Mouse (Mus musculus) hindbrain, embryonic 14.5 days (tissue): ENCODE measurements around the gene Glod5. TPM values are rescaled to one million over a fixed set of nuclear protein-coding genes. Genes with fewer than 3 reads are reported as not detected.

Source experiments
- ATAC-seq: fragments of 200-750 bp; cut with Nextera tagmentation; 2 replicates; pipeline ENCODE4 v1.8.0; 2017; ENCODE audit warnings: moderate number of reproducible peaks, mild to moderate bottlenecking, moderate TSS enrichment, moderate library complexity; ENCODE audit not compliant: low FRiP score
- DNase-seq: peaks from one replicate; pipeline ENCODE4 v3.0.0-alpha.2; 2015; ENCODE audit warnings: low spot score
- H3K27ac ChIP-seq: fragments of 300-500 bp; sonication (generic); 2 replicates; pipeline ENCODE4 v1.5.1; 2014; ENCODE audit warnings: mild to moderate bottlenecking, moderate library complexity
- H3K27me3 ChIP-seq: fragments of 300-500 bp; sonication (generic); 2 replicates; pipeline ENCODE4 v1.6.1; 2014; ENCODE audit warnings: mild to moderate bottlenecking, low read length, mixed read lengths; ENCODE audit not compliant: control insufficient read depth, insufficient read depth
- H3K36me3 ChIP-seq: fragments of 300-500 bp; sonication (generic); replicated peaks from 2 replicates; pipeline ENCODE4 v1.6.1; 2014; ENCODE audit not compliant: control insufficient read depth, insufficient read depth
- H3K4me1 ChIP-seq: fragments of 300-500 bp; sonication (generic); replicated peaks from 2 replicates; pipeline ENCODE4 v1.6.1; 2014; ENCODE audit warnings: antibody characterized with exemption, low read length, mixed read lengths; ENCODE audit not compliant: control insufficient read depth, insufficient read depth
- H3K4me2 ChIP-seq: fragments of 300-500 bp; sonication (generic); replicated peaks from 2 replicates; pipeline ENCODE4 v1.6.1; 2014; ENCODE audit warnings: mild to moderate bottlenecking, moderate library complexity
- H3K4me3 ChIP-seq: fragments of 300-500 bp; sonication (generic); replicated peaks from 2 replicates; pipeline ENCODE4 v1.5.1; 2014; ENCODE audit warnings: mild to moderate bottlenecking, low read length
- H3K9ac ChIP-seq: fragments of 300-500 bp; sonication (generic); 2 replicates; pipeline ENCODE4 v1.6.1; 2014
- H3K9me3 ChIP-seq: fragments of 300-500 bp; sonication (generic); 2 replicates; pipeline ENCODE4 v1.6.1; 2016; ENCODE audit warnings: low read length; ENCODE audit not compliant: control insufficient read depth
- WGBS: fragments of 180-500 bp; shearing (Covaris S2); extraction: QIAGEN DNeasy Blood & Tissue Kit; methylation state at CpG from one replicate; pipeline ENCODE4 v1.1.7; 2014; 5-methylcytosine and 5-hydroxymethylcytosine counted together
- polyA plus RNA-seq: library from polyadenylated mRNA; unstranded; fragments of >200 nt; fragmentation: Nextera tagmentation; extraction: Ambion mirVana; gene quantifications from 2 replicates; pipeline ENCODE4 v1.2.1, GENCODE M21; 2014

Gene Glod5
- polyA plus RNA-seq, 1 experiment from 2014 or later = 0.92 TPM

- no peak within 1 kb of the TSS for H3K4me3 ChIP-seq
- no peaks in the 10 kb centered on the region for H3K36me3 ChIP-seq
- no peaks in the 10 kb centered on the region for H3K27me3 ChIP-seq
- H3K4me2 ChIP-seq = no peak within 1 kb of the TSS
- no peak for DNase-seq
- ATAC-seq = no peak
- no peaks in the 10 kb centered on the region for H3K9me3 ChIP-seq
- no peak within 1 kb of the TSS for H3K9ac ChIP-seq
- H3K27ac ChIP-seq = no peak within 1 kb of the TSS
- H3K4me1 ChIP-seq = no peaks in the 10 kb centered on the region
- 92% methylated on average over 11 of the region's 11 CpGs for WGBS
These were observed 40.4 kb downstream of the Glod5 start, which contains the start of gene Gata1 for GRCm38 (mm10) chrX:7977892-7978291. TSS of gene Gata1 (minus strand) at chrX:7978071.

- ATAC-seq (no peak), DNase-seq (no peak)
- H3K36me3 ChIP-seq = no peaks in the 10 kb centered on the region
- no peak overlapping the region for H3K27ac ChIP-seq
- no peak overlapping the region for H3K9ac ChIP-seq
- H3K9me3 ChIP-seq = no peaks in the 10 kb centered on the region
- H3K4me3 ChIP-seq = no peak overlapping the region
- WGBS = 67% methylated on average over 4 of the region's 4 CpGs
- H3K4me2 ChIP-seq = no peak overlapping the region
- H3K4me1 ChIP-seq = no peaks in the 10 kb centered on the region
- no peaks in the 10 kb centered on the region for H3K27me3 ChIP-seq
These were observed 47.0 kb downstream of the Glod5 start for GRCm38 (mm10) chrX:7971292-7971691.

GRCm38 (mm10) chrX:7968899-7969298, 49.4 kb downstream of the Glod5 start:
- Histone ChIP-seq H3K36me3 (no peaks in the 10 kb centered on the region), H3K4me2 (no peak overlapping the region)

GRCm38 (mm10) chrX:7968226-7968625, 50.1 kb downstream of the Glod5 start:
- H3K9me3 ChIP-seq = no peaks in the 10 kb centered on the region
- H3K27me3 ChIP-seq = no peaks in the 10 kb centered on the region
- no peak overlapping the region for H3K4me2 ChIP-seq
- H3K27ac ChIP-seq = no peak overlapping the region
- DNase-seq (no peak), ATAC-seq (no peak)
- H3K9ac ChIP-seq = no peak overlapping the region
- WGBS = 90% methylated on average over 8 of the region's 8 CpGs
- no peaks in the 10 kb centered on the region for H3K36me3 ChIP-seq
- no peak overlapping the region for H3K4me3 ChIP-seq
- H3K4me1 ChIP-seq = no peaks in the 10 kb centered on the region

More at GRCm38 (mm10) chrX:7968899-7969298, 49.4 kb downstream of the Glod5 start:
- DNase-seq = no peak
- Histone ChIP-seq H3K27ac (no peak overlapping the region), H3K9ac (no peak overlapping the region), H3K4me3 (no peak overlapping the region), H3K27me3 (no peaks in the 10 kb centered on the region), H3K9me3 (no peaks in the 10 kb centered on the region), H3K4me1 (no peaks in the 10 kb centered on the region)
- 91% methylated on average over 3 of the region's 3 CpGs for WGBS
- ATAC-seq = no peak

- no peak for ATAC-seq
- Histone ChIP-seq H3K27ac (no peak overlapping the region), H3K4me1 (no peaks in the 10 kb centered on the region), H3K9ac (no peak overlapping the region), H3K9me3 (no peaks in the 10 kb centered on the region), H3K36me3 (no peaks in the 10 kb centered on the region), H3K27me3 (no peaks in the 10 kb centered on the region), H3K4me2 (no peak overlapping the region), H3K4me3 (no peak overlapping the region)
- DNase-seq = no peak
- 84% methylated on average over 7 of the region's 9 CpGs for WGBS
These were observed 50.6 kb downstream of the Glod5 start for GRCm38 (mm10) chrX:7967596-7968201.

- Histone ChIP-seq H3K4me3 (no peak overlapping the region), H3K9ac (no peak overlapping the region), H3K4me1 (no peaks in the 10 kb centered on the region), H3K27ac (no peak overlapping the region), H3K36me3 (no peaks in the 10 kb centered on the region), H3K9me3 (no peaks in the 10 kb centered on the region), H3K27me3 (no peaks in the 10 kb centered on the region), H3K4me2 (no peak overlapping the region)
- DNase-seq = no peak
- WGBS = 79% methylated on average over 4 of the region's 4 CpGs
- no peak for ATAC-seq
These were observed 52.1 kb downstream of the Glod5 start for GRCm38 (mm10) chrX:7966161-7966560.

GRCm38 (mm10) chrX:7963829-7964626, 54.3 kb downstream of the Glod5 start:
- H3K4me3 ChIP-seq = no peak overlapping the region
- H3K9ac ChIP-seq = no peak overlapping the region
- no peaks in the 10 kb centered on the region for H3K36me3 ChIP-seq
- ATAC-seq = no peak
- no peak for DNase-seq
- WGBS = 83% methylated on average over 7 of the region's 7 CpGs
- H3K27me3 ChIP-seq = no peaks in the 10 kb centered on the region
- H3K9me3 ChIP-seq = no peaks in the 10 kb centered on the region
- no peak overlapping the region for H3K27ac ChIP-seq
- H3K4me1 ChIP-seq = no peaks in the 10 kb centered on the region
- H3K4me2 ChIP-seq = no peak overlapping the region

- Histone ChIP-seq H3K27me3 (no peaks in the 10 kb centered on the region), H3K27ac (no peak overlapping the region), H3K9ac (no peak overlapping the region), H3K4me3 (no peak overlapping the region), H3K9me3 (no peaks in the 10 kb centered on the region), H3K4me1 (no peaks in the 10 kb centered on the region), H3K4me2 (no peak overlapping the region), H3K36me3 (no peaks in the 10 kb centered on the region)
- no peak for ATAC-seq
- 91% methylated on average over 9 of the region's 9 CpGs for WGBS
- DNase-seq = no peak
These were observed 59.4 kb downstream of the Glod5 start for GRCm38 (mm10) chrX:7958868-7959267.
